Mouse (Mus musculus): ENCODE measurements at regions not wholly inside any gene's neighbourhood (a gene's known extent, or its start where the extent isn't known, plus 50 kb on each side); places are given as distances from the start of the nearest gene placed in this dataset.

GRCm38 (mm10) chr1:154120693-154121092 is 80.3 kb upstream of the Zfp648 start:
- no peak for DNase-seq

GRCm38 (mm10) chr1:154124981-154125380 is 76.0 kb upstream of the Zfp648 start:
- DNase-seq: no peak

GRCm38 (mm10) chr1:154126487-154126886 is 74.5 kb upstream of the Zfp648 start:
- no peak for DNase-seq

DNA sequence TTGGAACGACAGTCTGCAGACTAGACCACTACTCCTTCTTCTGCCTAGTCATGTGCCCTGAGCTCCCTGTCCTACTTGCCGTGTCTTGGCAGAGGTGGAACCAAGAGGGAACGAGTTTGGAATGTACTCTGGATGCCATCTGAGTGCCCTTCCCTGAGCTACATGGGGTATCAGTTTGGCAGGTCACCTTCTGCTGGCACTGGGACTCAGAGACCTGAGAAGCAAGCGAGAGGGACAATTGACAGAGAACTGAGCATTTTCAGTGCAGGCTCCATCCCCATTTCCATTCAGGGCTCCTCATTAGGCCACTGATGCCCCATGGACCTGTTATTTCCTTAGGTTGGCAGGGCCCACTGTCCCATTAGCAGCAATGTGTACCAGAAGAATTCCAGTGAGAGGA is 61.5 kb upstream of the Zfp648 start:
- DNase-seq: no peak

DNA sequence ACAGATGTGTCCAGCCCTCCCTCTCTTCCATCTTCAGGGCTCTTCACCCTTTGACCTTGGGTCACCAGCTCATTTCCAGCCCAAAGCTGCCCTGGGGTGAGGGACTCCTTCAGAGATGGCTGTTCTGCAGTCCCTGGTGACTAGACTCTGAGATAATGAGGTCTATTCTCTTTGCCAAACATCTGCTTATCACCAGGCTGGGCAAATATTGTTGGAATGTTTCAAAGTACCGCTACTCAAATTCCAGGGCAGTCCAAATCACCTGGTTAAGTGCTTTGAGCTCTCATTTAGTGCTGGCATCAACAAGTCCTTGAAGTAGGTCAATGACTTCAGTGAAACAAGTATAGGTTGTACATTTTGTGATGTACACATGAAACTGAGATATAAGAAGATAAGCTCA is 57.3 kb upstream of the Zfp648 start:
- DNase-seq: no peak

- no peak for DNase-seq
Observed at GRCm38 (mm10) chr1:154147001-154147571, 53.9 kb upstream of the Zfp648 start.

DNA sequence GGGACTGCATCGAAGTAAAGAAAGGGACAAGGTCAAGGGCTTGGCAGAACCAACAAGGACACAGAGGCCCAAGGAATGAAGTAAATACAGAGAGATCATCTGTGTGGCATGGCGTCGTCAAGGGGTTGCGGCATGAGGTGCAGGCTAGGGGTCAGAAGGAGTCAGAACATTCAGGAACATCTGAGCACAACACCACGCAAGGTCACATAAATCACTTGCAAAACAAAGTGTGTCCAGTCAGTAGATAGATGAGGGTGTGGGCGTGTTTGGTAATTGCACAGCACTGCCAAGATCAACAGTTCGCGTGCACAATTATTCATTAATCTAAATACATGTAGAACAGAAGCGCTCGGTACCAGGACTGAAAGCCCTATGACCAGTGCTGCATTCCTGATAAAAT is 52.0 kb upstream of the Zfp648 start:
- no peak for DNase-seq

GRCm38 (mm10) chr1:154149431-154150143 is 51.4 kb upstream of the Zfp648 start:
- DNase-seq: no peak

- DNase-seq: no peak
Observed at GRCm38 (mm10) chr1:154150167-154150851, 50.7 kb upstream of the Zfp648 start.
